Mouse (Mus musculus): ENCODE data around the gene Tmem201. TPM values are rescaled to one million over a fixed set of nuclear protein-coding genes. Genes with fewer than 3 reads are reported as not detected.

Tmem201 gene
- polyA plus RNA-seq, 1 experiment from 2014 or later = 36.3 TPM

- no peak overlapping the region for H3K4me3 ChIP-seq
- no peaks in the 10 kb centered on the region for H3K9me3 ChIP-seq
- H3K4me1 ChIP-seq (replicated peaks) = peaks cover 38% of the 10 kb centered on the region
- 73% methylated on average over 15 of the region's 15 CpGs for WGBS
- H3K36me3 ChIP-seq = peaks cover 80% of the 10 kb centered on the region
- peak overlapping the region; percentile 27; the same call in 1 of the 2 replicates for H3K27ac ChIP-seq
- no peaks in the 10 kb centered on the region for H3K27me3 ChIP-seq
- H3K4me2 ChIP-seq = no peak overlapping the region
- 0 out of 2 replicates have a peak overlapping the region, but pooled peaks have one; percentile 8 for H3K9ac ChIP-seq
- no peak for ATAC-seq (ENCODE audit: low FRiP score)
Measured at GRCm38 (mm10) chr4:149725661-149726350, 12.0 kb downstream of the Tmem201 start.

DNA sequence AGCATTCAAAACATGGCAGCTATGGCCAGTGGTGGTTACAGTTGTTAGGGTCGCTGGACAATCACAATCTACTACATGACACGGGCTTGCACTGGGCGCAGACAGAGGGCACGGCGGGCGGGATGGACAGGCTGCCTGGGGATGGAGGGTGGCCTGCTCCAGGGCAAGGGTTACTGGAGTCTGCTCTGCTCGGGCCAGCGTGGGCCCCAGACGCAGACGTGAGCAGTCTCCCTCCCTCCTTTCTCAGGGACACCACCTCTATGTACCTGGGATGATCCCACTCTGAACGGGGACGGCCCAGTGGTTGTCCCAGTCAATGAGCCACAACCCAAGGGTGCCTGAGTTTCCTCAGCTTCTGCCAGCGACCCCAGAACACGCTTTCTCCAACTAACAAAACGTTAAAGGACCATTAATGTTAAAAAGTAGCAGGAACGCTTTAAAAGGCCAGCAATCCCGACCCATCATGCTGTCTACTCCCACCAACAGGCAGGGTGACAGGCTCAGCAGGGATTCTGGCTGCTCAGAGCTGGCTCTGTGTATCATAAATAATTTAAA lies 12.9 kb downstream of the Tmem201 start:
- WGBS = 93% methylated on average over 17 of the region's 17 CpGs
- no peaks in the 10 kb centered on the region for H3K27me3 ChIP-seq
- H3K9me3 ChIP-seq = no peaks in the 10 kb centered on the region
- H3K4me3 ChIP-seq = no peak overlapping the region
- H3K36me3 ChIP-seq = peaks cover 82% of the 10 kb centered on the region
- H3K9ac ChIP-seq = no peak overlapping the region
- no peak overlapping the region for H3K4me2 ChIP-seq
- H3K27ac ChIP-seq = peak overlapping the region; percentile 27; the same call in 1 of the 2 replicates
- ATAC-seq (ENCODE audit: low FRiP score) = no peak
- H3K4me1 ChIP-seq (replicated peaks) = peaks cover 35% of the 10 kb centered on the region

DNA sequence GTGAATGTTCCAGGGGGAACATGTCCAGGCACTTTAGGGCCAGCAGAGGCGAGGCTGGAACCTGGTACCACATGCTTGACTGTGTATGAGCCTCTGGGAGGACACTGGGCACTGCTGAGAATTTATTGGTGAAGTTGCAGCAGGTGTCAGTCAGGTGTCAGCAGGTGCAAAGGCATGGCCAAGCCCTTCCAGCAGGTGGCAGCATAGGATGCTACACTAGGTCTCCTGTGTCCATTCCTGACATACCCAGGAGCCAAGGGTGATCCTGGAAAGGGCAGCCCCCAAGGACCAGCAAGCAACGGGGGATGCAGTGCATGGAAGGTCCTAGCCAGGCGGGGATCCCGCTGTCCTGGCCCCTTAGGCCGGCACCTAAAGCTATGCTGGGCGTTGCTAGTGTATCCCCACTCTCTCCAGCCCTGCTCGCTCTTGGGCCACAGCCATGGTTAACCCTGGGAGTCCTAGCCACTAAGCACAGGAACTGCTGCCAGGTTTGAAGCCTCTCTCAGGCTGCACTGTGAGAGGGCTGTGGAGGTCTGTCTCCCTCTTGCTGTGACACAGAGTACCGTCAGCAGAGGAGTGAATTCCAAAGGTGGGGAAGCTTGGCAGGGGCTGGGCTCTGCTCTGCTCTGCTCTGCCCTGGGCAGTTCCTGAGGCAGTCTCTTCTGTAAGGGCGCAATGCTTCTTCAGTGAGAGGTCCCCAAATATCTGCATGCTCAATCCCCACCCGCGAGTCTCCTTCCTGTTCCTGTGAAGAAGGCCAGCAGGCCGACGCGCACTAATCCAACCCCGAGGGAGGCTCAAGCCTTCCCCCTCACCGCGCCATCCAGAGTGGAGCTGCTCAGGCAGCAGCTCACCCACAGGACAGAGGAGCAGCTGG lies 13.8 kb downstream of the Tmem201 start:
- 74% methylated on average over 17 of the region's 17 CpGs for WGBS
- peak; percentile 23; the same call in 1 of the 2 replicates for ATAC-seq (ENCODE audit: low FRiP score)
- H3K27ac ChIP-seq = peak overlapping the region; percentile 64

GRCm38 (mm10) chr4:149723021-149723390 lies 14.8 kb downstream of the Tmem201 start:
- no peak for ATAC-seq (ENCODE audit: low FRiP score)
- Histone ChIP-seq H3K27me3 (no peaks in the 10 kb centered on the region), H3K27ac (0 out of 2 replicates have a peak overlapping the region, but pooled peaks have one; percentile 48), H3K4me1 (replicated peaks) (peaks cover 35% of the 10 kb centered on the region), H3K4me2 (no peak overlapping the region), H3K4me3 (no peak overlapping the region), H3K9me3 (no peaks in the 10 kb centered on the region), H3K36me3 (peaks cover 83% of the 10 kb centered on the region), H3K9ac (0 out of 2 replicates have a peak overlapping the region, but pooled peaks have one; percentile 40)
- 49% methylated on average over 12 of the region's 12 CpGs for WGBS

More for the DNA sequence above, 13.8 kb downstream of the Tmem201 start:
- peak overlapping the region; percentile 49; the same call in 1 of the 2 replicates for H3K9ac ChIP-seq
- no peaks in the 10 kb centered on the region for H3K27me3 ChIP-seq
- no peaks in the 10 kb centered on the region for H3K9me3 ChIP-seq
- H3K36me3 ChIP-seq = peaks cover 81% of the 10 kb centered on the region
- H3K4me1 ChIP-seq (replicated peaks) = peaks cover 35% of the 10 kb centered on the region
- no peak overlapping the region for H3K4me3 ChIP-seq
- H3K4me2 ChIP-seq = no peak overlapping the region

DNA sequence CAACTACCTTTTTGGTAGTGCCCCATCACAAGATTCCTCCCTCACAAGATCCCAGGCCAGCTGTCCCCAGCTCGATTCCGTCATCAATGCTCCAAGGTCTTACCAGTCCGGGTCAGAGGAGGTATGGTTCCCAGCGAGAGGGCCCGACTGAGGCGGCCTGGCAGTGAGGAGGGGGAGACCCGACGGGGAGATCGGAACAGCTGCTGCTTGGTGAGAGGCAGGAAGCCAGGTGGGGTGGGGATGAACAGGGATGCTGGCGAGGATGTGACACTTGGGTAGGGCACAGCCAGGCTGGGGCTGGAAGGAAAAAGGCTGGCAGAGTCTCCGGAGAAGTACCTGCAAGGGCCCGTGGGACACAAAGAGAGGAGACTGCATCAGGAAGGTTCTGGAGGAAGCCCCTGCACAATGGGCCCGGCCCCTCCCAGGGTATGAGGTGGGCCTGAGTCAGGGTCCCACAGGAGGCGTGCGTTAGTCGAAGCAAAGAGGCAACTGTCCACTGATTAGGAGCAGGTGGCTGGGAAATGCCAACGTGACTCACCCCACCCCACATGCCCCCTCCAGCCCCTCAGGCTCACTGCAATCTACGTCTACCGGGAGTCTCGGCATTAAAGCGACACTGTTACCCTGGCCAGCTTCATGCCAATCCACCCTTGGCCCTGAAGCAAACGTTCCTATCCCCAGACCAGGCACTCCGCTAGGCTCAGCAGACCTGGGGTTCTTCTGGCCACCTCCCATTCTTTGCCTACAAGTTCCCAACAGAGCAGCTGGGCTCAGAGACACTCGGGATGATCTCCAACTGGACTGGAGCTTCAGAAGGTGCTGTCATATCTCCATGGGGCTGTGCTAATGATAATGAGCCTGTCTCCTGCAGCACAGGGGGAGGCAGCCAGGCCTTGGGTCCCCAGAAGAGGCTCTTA lies 15.5 kb downstream of the Tmem201 start:
- H3K27ac ChIP-seq = peak overlapping the region; percentile 48; the same call in 1 of the 2 replicates
- no peak for ATAC-seq (ENCODE audit: low FRiP score)
- no peaks in the 10 kb centered on the region for H3K9me3 ChIP-seq
- peaks cover 83% of the 10 kb centered on the region for H3K36me3 ChIP-seq
- H3K9ac ChIP-seq = 0 out of 2 replicates have a peak overlapping the region, but pooled peaks have one; percentile 25
- no peaks in the 10 kb centered on the region for H3K27me3 ChIP-seq
- no peak overlapping the region for H3K4me2 ChIP-seq
- 72% methylated on average over 24 of the region's 24 CpGs for WGBS
- H3K4me1 ChIP-seq (replicated peaks) = peaks cover 35% of the 10 kb centered on the region
- no peak overlapping the region for H3K4me3 ChIP-seq

DNA sequence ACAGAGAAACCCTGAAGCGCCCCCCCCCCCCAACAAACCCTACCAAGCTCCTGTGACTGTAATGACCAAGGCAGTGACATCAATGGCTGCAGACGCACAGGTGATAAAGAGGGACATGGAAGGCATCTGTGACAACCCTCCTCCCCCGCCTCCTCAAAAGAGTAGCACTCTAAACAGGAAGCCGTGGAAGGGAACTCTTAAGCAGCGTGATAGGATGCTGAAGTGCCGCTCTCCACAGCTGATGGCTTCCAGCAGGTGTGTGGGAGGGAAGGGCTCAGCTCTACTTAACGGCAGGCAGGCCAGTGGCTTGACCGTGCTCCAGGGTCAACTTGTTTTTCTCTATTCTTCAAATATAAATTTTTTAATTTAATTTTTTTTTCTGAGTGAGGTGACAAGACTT lies 16.7 kb downstream of the Tmem201 start:
- no peak for ATAC-seq (ENCODE audit: low FRiP score)
- 89% methylated on average over 8 of the region's 8 CpGs for WGBS
- H3K27ac ChIP-seq = no peak overlapping the region
- no peak overlapping the region for H3K4me3 ChIP-seq
- no peak overlapping the region for H3K9ac ChIP-seq
- H3K9me3 ChIP-seq = no peaks in the 10 kb centered on the region
- H3K36me3 ChIP-seq = peaks cover 83% of the 10 kb centered on the region
- H3K4me2 ChIP-seq = no peak overlapping the region
- peaks cover 33% of the 10 kb centered on the region for H3K4me1 ChIP-seq (replicated peaks)
- H3K27me3 ChIP-seq = no peaks in the 10 kb centered on the region

GRCm38 (mm10) chr4:149719686-149720085 lies 18.2 kb downstream of the Tmem201 start:
- Histone ChIP-seq H3K4me2 (no peak overlapping the region), H3K27ac (no peak overlapping the region), H3K27me3 (no peaks in the 10 kb centered on the region), H3K4me3 (no peak overlapping the region), H3K36me3 (peaks cover 83% of the 10 kb centered on the region), H3K9me3 (no peaks in the 10 kb centered on the region), H3K4me1 (replicated peaks) (peaks cover 23% of the 10 kb centered on the region), H3K9ac (no peak overlapping the region)
- no peak for ATAC-seq (ENCODE audit: low FRiP score)
- WGBS = 82% methylated on average over 6 of the region's 6 CpGs

DNA sequence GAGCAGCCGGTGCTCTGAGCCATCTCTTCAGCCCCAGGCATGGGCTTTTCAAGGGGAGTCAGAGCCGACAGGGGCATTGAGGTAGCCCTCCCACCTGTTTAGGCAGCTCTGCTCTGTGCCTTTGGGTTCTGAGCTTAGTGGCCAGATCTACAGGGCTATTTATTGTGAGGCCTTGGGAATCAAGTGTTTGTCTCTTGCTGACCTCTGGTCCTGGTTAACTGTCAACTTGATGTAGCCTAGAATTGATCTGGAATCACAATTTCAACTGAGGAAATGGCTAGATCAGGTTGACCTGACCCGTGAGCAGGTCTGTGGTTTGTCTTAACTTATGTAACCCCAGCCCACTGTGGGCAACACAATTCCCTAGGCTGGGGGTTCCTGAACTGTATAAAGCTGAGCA lies 23.3 kb downstream of the Tmem201 start:
- ATAC-seq (ENCODE audit: low FRiP score) = no peak
- H3K36me3 ChIP-seq = peaks cover 49% of the 10 kb centered on the region
- no peak overlapping the region for H3K4me3 ChIP-seq
- H3K27ac ChIP-seq = no peak overlapping the region
- no peak overlapping the region for H3K4me2 ChIP-seq
- WGBS = 82% methylated on average over 3 of the region's 3 CpGs
- H3K9me3 ChIP-seq = no peaks in the 10 kb centered on the region
- H3K27me3 ChIP-seq = no peaks in the 10 kb centered on the region
- H3K9ac ChIP-seq = no peak overlapping the region
- H3K4me1 ChIP-seq (replicated peaks) = peaks cover 11% of the 10 kb centered on the region

GRCm38 (mm10) chr4:149711955-149712354 lies 25.9 kb downstream of the Tmem201 start:
- no peak overlapping the region for H3K9ac ChIP-seq
- no peak overlapping the region for H3K4me3 ChIP-seq
- peaks cover 11% of the 10 kb centered on the region for H3K4me1 ChIP-seq (replicated peaks)
- 20% methylated on average over 7 of the region's 7 CpGs for WGBS
- H3K9me3 ChIP-seq = no peaks in the 10 kb centered on the region
- H3K27me3 ChIP-seq = no peaks in the 10 kb centered on the region
- H3K36me3 ChIP-seq = peaks cover 24% of the 10 kb centered on the region
- H3K4me2 ChIP-seq = no peak overlapping the region
- ATAC-seq (ENCODE audit: low FRiP score) = no peak
- no peak overlapping the region for H3K27ac ChIP-seq

- WGBS = 90% methylated on average over 5 of the region's 5 CpGs
- H3K9me3 ChIP-seq = no peaks in the 10 kb centered on the region
- no peak for ATAC-seq (ENCODE audit: low FRiP score)
- H3K27ac ChIP-seq = no peak overlapping the region
- no peak overlapping the region for H3K4me3 ChIP-seq
- H3K9ac ChIP-seq = no peak overlapping the region
- H3K4me2 ChIP-seq = no peak overlapping the region
- H3K27me3 ChIP-seq = no peaks in the 10 kb centered on the region
- peaks cover 11% of the 10 kb centered on the region for H3K4me1 ChIP-seq (replicated peaks)
- H3K36me3 ChIP-seq = peaks cover 19% of the 10 kb centered on the region
Measured at GRCm38 (mm10) chr4:149711485-149711884, 26.4 kb downstream of the Tmem201 start.

DNA sequence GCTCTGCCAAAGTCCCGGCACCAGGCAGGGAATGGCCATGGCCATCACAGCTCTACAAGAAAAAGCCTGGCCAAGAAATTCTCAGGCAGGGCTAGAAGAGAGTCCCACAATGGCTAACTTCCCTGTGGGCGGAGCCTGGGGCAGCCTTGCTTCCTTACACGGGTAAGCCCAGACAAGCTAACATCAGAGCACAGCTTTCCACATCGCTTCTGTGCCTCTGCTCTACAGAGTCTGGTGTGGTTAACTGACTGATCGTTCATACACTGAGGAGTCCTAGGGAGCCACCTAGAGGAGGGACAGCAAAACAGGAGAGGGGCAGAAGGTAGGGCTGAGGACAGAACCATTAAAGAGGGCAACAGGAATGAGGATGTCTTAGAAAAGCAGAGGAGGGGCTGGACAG lies 27.3 kb downstream of the Tmem201 start:
- Histone ChIP-seq H3K27ac (no peak overlapping the region), H3K4me3 (no peak overlapping the region), H3K9ac (no peak overlapping the region), H3K27me3 (no peaks in the 10 kb centered on the region), H3K4me1 (replicated peaks) (peaks cover 11% of the 10 kb centered on the region), H3K36me3 (peaks cover 9% of the 10 kb centered on the region), H3K4me2 (no peak overlapping the region), H3K9me3 (no peaks in the 10 kb centered on the region)
- 22% methylated on average over 5 of the region's 5 CpGs for WGBS
- ATAC-seq (ENCODE audit: low FRiP score) = 0 out of 2 replicates have a peak, but pooled peaks have one; percentile 55

All from hindbrain, embryonic 13.5 days (tissue).